Mouse (Mus musculus) right cerebral cortex, postnatal 36 days (tissue): Measurements from ENCODE around the gene Tardbp.

Source experiments
- DNase-seq, 2 experiments: peaks; one replicate each; pipeline ENCODE4 v3.0.0; 2022; ENCODE audit warnings: low spot score in 2 of 2, mixed read lengths in 1 of 2

The Tardbp gene

GRCm38 (mm10) chr4:148602357-148603120, 24.3 kb downstream of the Tardbp start, which contains the start of gene Masp2:
TSS of gene Masp2 (plus strand) at chr4:148602554.
- no peak for DNase-seq

DNA sequence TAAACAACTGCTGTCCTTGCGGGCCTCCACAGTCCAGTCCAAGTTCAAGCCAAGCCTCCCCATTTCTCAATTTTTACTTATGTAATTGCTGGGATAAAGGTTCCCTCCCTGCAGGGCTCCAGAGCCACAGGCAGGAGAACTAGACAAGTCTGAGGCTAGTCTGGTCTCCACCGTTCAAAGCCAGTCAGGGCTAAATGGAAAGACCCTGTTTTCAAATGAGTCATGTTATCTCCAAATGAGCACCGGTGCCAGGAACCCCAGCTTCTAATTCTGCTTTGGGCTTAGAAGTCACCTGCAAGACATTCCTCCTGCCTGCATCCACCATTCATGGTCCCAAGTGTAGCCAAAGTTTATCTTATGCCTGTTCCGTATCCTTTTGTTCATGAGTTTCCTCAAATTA, 24.9 kb downstream of the Tardbp start:
- DNase-seq, result no peak

DNA sequence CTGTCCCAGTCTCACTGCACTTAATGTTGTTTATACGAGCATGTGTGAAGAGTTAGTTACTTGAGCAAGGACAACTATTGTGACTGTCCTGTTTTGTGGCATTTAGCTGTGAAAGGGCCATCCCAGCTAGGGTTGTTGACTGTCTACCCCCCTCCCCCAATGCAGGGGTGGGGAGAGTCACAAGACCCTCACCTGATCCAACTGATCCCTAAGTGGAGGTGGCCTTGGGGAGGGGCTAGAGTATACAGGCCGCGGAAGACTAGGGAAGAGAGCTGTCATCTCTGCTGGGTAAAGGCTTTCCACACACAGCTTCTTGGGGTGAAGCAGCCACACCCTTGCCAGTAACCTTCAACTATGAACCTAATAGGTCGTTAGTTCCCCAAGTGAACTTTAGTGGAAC, 26.5 kb downstream of the Tardbp start:
- no peak for DNase-seq

DNA sequence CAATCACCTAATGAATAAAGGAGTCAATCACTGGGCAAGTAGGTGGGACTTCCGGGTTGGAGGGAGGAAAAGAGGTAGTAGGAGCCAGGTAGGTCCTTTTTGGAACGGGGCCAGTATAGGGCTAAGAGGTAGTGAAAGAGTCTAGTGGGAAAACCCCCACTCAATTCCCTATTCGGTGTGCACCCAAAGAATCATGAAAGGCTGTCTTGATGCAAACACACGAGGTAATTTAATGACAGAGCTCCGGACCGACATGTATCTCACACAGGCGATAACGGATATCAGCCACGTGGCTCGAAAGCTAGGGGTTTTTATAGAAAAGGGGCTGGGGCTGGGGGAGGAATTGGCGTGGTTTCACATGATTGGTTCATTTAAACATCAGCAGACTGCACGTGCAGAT, 28.0 kb downstream of the Tardbp start:
- no peak for DNase-seq

- no peak for DNase-seq
Observed at GRCm38 (mm10) chr4:148596731-148597130, 30.1 kb downstream of the Tardbp start.

DNA sequence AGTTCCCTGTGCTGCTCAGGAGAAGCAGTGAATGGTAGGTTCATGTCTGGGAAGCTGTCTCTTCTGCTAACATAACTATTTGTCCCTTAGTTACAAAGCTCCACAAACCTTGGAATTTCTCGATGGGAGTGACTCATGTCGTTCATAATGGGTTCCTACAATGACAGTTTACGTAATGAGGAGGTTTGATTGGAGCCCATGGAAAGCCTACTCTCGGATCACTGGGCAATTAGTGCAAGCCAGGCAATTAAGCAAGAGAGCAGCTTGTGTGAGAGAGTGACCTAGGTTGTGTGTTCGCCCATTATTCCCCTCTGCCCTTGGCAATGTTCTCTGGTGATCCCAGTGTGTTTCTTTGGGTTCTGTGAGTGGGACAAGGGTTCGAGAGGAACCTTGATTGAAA, 30.9 kb downstream of the Tardbp start:
- no peak for DNase-seq

DNA sequence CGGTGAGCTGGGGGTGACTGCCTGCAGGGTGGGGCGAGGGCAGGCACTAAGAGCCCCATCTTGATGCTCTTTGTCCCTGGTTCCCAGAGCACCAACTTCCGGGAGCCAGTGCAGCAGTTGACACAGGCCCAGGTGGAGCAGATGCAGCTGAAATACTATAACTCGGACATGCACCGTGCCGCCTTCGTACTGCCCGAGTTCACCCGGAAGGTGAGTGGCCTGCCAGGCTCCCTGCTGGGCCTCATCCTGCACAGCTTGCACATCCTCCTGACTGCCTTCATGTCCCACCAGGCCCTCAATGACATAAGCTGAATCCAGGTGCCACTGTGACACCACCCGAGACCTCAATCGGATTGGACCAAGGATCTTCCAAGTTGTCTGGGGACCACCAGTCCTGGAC, 32.8 kb downstream of the Tardbp start:
- DNase-seq, result no peak

- DNase-seq, result peak in 1 of 2 experiments; percentile 42
Observed at GRCm38 (mm10) chr4:148591637-148592380, 35.0 kb downstream of the Tardbp start.

GRCm38 (mm10) chr4:148591171-148591630, 35.6 kb downstream of the Tardbp start, which contains the start of gene Srm:
TSS of gene Srm (plus strand) at chr4:148591503.
- peak; percentile 99 for DNase-seq

- DNase-seq, result no peak
Observed at GRCm38 (mm10) chr4:148590421-148591170, 36.2 kb downstream of the Tardbp start.

GRCm38 (mm10) chr4:148589565-148589964, 37.3 kb downstream of the Tardbp start:
- no peak for DNase-seq

GRCm38 (mm10) chr4:148588793-148589192, 38.0 kb downstream of the Tardbp start:
- DNase-seq, result no peak

- DNase-seq, result no peak
Observed at GRCm38 (mm10) chr4:148586648-148587047, 40.2 kb downstream of the Tardbp start.

GRCm38 (mm10) chr4:148583257-148583656, 43.6 kb downstream of the Tardbp start:
- no peak for DNase-seq

- DNase-seq, result no peak
Observed at GRCm38 (mm10) chr4:148581422-148581821, 45.4 kb downstream of the Tardbp start.

DNA sequence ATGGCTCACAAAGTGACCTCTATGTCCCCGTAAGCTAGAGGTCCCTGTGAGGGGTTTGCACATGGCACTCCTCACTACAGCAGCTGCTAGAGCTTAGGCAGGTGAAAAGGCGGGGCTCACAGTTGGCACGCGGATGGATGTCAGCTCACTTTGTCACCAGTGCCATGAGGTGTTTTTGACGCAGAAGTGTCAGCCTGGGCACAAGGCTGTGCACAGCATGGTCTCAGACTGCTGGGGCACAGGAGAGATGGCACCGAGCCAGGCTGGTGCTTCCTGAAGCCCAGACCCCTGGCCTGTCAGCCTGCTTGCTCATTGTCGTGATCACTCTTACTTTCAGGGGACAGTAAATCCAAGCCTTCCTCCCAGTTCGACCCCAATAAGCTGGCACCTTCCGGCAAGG, 46.1 kb downstream of the Tardbp start:
- no peak for DNase-seq

DNA sequence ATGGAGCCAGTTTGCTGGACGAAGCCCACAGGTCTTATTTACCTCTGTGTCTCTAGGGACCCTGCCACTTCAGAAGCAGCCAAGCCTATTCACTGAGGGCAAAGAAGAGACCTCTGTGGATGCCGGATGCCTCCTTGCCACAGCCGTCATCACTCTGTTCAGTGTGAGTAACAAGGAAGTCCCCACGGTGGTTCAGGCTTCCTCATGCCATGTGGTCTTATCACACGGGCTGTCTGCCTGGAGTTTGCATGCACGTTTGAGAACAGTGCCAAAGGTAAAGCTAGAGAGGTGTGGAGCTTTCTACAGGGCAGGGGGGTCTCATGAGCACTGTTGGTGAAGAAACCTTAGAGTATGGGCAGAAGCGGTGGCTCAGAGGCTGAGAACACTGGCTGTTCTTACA, 53.6 kb downstream of the Tardbp start:
- no peak for DNase-seq

GRCm38 (mm10) chr4:148570693-148571295, 56.0 kb downstream of the Tardbp start:
- DNase-seq, result no peak

DNA sequence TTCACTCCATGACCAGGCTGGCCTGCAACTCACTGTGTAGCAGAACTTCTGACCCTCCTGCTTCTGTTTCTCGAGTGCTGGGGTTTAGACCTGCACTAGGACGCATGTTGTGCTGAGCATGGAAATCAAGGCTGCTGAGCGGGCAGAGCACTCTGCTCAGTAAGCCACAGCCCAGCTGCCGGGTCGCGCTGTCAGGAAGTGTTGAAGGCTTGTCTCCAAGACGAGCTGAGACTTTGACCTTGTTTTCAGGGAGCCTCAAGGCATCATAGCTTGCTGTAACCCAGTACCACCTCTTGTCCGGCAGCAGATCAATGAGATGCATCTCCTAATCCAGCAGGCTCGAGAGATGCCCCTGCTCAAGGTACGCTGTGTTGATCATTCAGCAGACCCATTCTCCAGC, 56.7 kb downstream of the Tardbp start:
- no peak for DNase-seq

DNA sequence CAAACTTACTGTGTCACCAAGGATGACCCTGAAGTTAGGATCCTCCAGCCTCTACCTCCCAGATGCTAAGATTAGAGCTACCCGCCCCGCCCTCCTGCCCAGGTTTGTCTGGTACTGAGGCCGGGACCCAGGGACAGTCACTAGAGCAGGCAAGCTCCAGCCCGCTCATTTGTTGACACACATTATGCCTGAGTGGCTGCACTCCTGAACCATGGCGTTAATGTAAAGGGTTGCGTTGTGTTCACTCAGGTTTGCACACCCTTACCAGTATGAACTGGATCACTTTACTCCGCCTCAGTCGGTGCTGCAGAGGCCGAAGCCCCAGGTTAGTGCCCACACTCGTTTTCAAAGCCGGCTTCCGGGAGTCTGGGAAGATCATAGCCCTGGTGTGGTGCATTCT, 63.2 kb downstream of the Tardbp start:
- no peak for DNase-seq

GRCm38 (mm10) chr4:148562676-148563075, 64.1 kb downstream of the Tardbp start:
- no peak for DNase-seq
